Mouse (Mus musculus): ENCODE data around the gene Rpl18a.
"Not testable (repeated sequence)": the region's sequence is repeated elsewhere in the genome, so short reads cannot be mapped to it uniquely, and the experiment has no call there.

The Rpl18a gene

DNA sequence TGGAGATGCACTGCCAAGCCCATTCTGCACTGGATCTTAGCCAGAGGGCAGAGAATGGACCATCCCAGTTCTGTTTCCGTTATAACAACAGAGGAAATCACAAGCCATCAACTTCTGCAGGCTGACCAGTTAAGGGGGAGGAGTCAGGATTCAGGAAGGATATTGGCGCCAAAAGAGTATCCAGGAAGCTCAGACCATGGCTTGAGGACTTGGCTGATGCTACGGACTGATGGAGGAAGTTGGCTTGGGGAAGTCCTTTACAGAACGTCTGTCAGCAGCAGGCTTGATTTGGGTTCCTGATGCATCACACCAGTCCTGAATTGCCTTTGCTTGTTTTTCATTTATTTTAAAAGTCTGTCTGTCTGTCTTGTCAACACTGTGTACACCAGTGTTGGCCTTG lies 7.3 kb upstream of the Rpl18a start:
- intact Hi-C loops (cut with DNase I) = loop anchor here (10.0 kb wide), 1 partner anchor 300 kb away; no protein-coding TSS in a partner anchor

DNA sequence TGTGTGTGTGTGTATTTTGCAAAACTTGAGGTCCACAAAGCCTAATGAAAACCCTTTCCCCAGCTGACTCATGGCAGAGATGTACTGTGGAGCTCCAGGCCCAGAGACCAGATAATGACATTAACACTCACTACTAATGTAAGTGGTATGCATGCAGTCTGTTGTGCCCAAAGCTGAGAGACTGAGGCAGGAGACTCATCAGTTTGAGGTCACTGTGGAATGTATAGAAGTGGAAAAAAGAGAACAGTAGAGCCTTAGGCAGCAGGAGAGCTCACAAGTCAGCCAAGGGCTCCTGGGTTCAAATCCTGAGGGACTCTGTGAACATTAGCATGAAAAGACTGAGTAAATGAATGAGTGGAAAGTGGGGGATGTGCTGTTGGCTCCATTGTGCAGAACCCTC lies 6.4 kb upstream of the Rpl18a start:
- intact Hi-C loops (cut with DNase I) = loop anchor here (10.0 kb wide), 1 partner anchor 301 kb away; no protein-coding TSS in a partner anchor

DNA sequence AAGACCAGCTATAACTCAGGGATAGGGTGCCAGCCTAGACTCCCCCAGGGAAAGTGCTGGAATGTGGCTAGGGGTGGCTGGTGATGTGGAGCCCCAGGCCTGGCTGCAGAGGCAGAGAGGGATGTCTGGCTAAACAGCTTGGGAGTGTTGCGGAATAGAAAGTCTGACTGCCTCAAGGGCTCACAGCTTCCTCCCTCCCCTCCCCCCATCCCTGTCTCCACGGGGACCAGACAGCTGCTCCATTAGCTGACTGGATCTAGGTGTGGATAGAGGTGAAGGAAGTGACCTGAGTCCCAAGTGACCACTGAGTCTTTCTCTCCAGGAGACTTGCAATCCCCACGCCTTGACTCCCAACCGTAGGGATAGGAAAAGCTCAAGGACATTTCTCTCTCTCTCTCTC lies 5.9 kb upstream of the Rpl18a start:
- intact Hi-C loops (cut with DNase I) = loop anchor here (10.0 kb wide), 1 partner anchor 302 kb away; no protein-coding TSS in a partner anchor

DNA sequence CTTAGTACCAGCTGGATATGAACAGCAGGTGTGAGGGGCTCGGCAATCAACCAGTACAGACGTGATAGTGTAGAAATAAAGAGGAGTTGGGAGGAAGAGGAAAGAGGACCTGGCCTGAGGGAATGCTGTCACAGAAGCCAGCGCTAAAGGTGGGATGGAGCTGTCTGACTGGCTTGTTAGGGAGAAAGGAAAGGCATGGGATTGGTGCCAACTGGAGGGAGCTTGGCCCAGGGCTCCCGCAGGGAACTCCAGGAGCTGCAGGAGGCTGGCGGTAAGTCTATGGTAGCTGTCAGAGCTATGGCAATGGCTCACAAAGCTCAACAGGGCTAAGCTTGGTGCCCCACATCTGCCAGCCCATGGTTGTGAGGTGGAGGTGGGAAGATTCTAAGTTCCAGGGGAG lies 5.0 kb upstream of the Rpl18a start:
- intact Hi-C loops (cut with DNase I) = loop anchor here (10.0 kb wide), 1 partner anchor 303 kb away; no protein-coding TSS in a partner anchor

DNA sequence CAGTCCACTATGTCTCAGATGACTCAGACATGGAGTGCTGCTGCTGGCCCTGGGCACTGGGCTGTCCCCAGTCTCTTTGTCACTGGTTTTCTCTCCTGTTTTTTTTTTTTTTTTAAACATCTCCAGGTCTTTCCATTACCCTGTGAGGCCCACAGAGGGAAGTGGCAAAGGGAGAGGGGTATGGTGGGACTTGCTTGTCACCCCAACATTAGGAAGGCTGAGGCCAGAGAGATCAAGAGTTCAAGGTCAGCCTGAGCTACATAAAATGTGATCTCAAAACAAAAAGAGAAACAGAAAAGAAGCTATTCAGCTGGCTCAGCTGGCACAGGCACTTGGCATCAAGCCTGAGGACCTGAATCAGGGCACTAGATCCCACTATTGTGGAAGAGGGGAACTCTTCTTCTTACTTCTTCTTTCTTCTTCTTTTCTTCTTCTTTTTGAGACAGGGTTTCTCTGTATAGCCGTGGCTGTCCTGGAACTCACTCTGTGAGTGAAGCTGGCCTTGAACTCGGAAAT lies 3.7 kb upstream of the Rpl18a start:
- intact Hi-C loops (cut with DNase I) = loop anchor here (10.0 kb wide), 1 partner anchor 304 kb away; no protein-coding TSS in a partner anchor

DNA sequence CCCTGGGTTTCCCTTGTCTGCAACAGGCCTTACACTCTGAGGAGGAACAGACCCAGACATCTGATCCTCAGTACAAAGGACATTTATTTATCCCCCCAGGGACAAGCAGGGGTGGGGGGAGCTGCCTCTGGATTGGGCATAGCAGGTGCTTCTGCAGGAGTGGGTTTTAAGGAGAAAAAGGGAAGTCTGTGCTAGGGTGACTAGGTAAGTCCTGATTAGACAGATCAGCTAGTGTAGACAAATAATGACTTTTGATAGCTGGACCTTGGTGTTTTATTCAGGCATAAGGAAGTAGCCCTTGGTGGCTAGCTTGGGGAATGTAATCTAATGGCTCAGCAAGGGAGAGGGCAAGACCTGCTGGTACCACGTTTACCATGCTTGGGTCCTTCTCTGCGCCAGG lies 2.0 kb upstream of the Rpl18a start:
- intact Hi-C loops (cut with DNase I) = no loop called here

DNA sequence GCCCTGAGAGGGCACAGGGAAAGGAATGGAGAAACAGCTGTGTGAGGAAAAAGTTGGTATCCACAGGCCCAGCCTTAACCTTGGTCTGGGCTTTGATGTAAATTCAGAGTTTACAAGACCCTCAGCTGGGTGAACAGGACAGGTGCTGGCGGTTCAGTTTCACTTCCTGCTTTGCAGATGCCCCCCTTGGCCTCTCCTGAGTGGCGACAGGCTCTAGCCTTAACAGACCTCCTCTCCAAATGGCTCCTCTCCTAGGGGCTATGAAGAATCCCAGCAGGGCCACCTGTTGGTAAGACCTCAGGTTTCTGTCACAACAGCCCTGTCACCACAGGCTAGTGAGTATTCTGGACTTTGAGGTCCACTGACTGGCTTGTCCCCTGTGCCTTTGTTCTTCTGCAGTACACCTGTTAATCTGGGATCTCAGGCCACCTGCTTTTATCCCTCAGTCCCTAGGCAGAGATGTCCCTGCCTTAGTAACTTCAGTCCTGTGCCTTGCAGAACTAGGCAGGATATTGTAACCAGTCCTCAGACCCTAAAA lies 1.5 kb upstream of the Rpl18a start:
- intact Hi-C loops (cut with DNase I) = no loop called here

DNA sequence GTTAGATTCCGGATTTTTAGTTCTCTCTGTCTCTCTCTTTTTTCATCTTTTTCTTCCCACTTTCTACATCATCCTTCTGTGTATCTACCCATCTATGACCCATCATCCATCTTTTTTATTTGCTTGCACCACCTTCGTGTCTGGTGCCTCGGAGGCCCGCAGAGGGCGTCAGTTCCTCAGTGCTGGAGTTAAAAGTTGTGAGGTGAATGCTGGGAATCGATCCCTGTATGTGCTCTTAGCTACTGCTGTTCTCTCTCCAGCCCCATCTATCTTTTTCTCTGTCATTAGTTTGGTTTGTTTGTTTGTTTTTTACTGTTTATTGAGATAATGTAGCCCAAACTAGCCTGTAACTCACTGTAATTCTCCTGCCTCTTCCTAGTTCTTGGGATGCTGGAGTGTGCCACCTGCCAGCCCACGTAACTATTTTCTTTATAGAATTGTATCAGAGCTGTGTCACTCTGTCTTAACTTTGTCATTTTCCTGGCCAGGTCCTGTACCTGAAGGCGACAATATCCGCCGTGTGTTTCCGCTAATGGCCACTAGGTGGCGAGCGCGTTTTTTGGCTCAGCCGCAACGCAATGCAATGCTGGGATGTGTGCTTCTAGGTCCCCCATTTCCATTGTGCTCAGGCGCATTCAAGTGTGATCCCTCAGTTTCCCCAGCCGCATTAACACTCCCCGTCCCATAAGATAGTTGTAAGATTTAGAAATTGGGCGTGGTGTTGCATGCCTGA lies 635 bp upstream of the Rpl18a start:
- intact Hi-C loops (cut with DNase I) = no loop called here

DNA sequence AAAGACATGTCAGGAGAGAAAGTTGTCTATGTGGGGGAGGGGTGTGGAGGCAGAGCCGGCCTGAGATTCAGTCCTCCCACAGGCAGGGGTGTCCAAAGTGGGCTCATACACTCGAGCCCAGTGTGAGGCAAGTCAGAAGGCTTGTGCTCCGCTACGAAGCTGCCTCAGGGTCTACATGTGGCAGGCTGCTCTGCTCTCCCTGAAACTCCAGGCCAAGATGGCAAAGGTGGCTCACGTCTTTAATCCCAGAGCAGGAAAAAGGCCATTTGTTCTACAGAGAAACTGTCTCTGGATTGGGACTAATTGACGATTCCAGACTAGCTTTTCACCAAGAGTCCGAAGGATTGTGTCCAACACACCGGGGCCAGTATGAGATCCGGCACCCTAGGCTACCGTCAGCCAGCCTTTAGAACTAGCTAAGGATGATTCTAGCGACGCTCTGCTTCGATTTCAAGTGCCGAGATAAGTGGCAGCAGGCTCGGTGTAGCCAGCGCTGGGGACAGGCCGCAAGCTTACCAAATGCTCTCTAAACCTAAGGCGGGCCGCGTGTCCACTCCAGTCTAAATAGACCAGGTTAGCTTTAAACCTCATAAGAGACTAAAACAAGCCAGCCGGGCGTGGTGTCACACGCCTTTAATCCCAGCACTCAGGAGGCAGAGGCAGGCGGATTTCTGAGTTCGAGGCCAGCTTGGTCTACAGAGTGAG lies 744 bp downstream of the Rpl18a start:
- intact Hi-C loops (cut with DNase I) = no loop called here

DNA sequence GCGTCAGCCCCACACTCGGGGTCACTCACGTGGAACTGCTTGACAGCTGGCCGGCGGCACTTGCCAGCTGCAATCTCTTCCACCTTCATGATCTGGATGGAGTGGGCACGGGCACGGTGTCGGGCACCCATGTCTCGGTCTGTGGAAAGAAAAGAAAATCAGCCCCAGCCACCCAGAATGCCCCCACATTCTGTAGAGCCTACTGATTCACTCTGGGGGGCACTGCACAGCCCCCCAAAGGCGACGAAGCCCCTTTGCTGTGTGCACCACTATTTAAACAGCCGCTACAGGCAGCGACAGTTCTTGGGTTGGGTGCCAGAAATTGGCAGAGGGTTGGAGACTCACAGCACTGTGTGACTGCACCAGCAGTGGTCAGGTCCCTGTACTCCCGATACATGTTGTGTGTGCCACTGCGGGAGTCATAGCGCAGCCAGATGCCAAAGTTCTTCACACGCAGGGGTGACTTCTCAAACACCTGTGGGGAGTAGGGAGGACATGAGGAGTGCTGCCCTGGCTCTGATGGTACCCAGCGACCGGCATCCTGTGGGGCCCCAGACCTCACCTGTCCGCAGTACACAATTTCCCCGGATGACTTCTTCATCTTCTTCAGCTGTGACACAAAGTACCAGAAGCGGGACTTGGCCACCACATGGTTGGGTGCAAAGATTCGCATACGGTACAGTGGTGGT lies 1.5 kb downstream of the Rpl18a start:
- intact Hi-C loops (cut with DNase I) = not testable (repeated sequence)

DNA sequence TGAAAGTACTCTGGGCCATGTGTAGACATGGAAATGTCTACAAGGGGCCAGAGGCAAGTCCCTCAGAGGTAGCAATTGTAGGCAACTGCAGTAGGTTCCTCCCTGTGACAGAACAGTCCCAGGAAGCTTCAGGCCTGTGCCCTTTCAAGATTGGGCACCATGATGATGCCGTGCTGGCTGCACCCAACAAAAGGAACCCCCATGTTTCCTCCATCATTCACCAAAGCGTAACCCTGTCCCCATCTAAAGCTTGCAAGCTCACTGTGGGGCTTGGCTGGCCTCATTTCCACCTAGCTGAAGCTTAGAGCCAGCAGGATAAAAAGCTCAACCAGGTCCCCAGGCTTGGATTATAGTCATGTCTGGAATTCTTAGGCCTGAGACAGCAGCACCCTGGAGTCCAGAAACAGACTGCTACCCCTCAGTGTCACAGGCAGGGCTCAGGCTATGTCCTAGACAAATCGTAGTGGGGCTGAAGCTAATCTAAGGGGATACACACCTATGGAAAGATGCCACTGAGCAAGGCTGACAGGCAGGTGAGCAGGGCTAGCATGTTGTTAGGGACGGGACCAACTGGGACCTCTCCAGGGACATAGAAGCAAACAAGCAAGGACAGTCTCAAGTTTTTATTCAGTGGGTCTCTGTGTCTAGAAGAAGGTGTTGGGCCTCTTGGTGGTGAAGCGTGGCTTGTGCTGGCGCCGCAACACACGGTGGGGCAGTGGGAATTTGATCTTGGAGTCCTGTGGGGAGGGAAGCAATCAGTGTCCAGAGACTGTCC lies 2.3 kb downstream of the Rpl18a start:
- intact Hi-C loops (cut with DNase I) = no loop called here

DNA sequence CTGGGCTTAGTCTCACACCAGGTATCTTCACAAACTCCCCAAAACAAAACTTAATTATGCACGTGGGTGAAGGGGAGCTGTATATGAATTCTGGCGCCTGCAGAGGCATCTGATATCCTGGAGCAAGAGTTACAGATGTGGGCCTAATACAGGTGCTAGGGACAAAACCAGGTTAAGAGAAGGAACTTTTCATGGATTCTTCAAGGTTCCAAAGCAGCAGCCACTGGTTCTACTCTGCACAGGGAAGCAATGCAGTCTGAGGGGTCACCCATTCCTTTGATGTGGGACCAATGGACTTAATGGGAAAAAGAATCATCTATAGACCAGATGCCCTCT lies 2.9 kb downstream of the Rpl18a start:
- intact Hi-C loops (cut with DNase I) = no loop called here

DNA sequence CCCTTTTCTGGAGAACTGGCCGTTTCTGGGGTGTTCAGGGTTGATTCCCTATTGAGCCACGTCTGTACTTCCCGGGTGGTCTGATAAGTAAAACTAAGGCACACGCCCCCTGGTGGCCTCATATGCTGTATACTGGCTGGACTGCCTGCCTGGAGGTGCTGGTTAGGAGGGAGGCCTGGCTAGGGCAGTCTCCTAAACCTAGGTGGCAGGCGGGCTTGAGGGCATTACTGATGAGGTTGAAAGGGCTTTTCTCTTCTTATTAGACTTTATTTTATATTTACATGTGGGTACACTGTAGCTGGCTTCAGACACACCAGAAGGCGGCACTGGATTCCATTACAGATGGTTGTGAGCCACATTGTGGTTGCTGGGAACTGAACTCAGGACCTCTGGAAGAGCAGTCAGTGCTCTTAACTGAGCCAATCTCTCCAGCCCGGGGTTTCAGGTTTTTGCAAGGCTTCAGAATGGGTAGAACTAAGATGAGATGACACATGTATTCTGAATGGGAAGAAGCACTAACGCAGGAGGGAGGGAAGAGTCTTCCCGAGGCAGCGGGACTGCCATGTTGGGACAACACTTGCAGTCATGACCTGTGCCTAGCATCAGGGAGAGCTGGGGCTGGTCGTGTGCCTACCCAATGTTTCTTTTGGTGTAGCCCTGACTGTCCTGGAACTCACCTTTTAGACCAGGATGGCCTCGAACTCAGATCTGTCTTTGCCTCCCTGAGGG lies 3.4 kb downstream of the Rpl18a start:
- intact Hi-C loops (cut with DNase I) = loop anchor here (2.0 kb wide), 1 partner anchor 19 kb away; no protein-coding TSS in a partner anchor

DNA sequence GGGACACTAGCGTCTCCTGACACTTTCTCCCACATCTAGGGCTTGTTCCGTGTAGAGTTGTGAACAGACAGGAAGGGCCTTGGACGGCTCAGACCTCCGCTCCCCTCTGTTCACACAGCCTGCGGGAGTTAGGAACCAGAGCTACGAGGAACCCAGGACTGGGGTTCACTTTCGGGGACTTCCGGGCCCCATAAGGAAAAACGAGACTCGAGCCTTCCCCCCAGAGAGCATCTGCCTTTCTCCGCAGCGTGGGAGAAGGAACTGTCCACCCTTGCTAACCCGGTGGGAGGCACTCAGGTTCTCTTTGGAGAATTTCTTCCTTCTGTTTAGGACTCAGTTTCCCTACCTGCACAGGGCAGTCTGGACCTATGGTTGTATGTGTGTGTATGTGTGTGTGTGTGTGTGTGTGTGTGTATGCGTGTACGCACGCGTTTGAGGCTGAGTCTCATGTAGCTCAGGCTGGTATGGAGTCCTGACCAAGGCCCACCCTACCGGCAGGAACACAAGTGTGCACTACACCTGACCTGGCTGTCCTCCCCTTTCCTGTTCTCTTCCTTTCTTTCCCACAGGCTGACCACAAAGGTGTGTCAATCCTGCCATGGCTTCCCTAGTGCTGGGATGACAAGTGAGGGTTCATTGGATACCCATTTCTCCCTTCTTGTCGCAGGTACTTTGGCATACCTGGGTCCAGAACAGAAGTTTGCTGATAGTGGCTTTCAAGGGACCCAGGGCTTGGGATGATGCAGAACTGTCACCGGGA lies 4.1 kb downstream of the Rpl18a start:
- intact Hi-C loops (cut with DNase I) = loop anchor here (2.0 kb wide), 1 partner anchor 18 kb away; no protein-coding TSS in a partner anchor

DNA sequence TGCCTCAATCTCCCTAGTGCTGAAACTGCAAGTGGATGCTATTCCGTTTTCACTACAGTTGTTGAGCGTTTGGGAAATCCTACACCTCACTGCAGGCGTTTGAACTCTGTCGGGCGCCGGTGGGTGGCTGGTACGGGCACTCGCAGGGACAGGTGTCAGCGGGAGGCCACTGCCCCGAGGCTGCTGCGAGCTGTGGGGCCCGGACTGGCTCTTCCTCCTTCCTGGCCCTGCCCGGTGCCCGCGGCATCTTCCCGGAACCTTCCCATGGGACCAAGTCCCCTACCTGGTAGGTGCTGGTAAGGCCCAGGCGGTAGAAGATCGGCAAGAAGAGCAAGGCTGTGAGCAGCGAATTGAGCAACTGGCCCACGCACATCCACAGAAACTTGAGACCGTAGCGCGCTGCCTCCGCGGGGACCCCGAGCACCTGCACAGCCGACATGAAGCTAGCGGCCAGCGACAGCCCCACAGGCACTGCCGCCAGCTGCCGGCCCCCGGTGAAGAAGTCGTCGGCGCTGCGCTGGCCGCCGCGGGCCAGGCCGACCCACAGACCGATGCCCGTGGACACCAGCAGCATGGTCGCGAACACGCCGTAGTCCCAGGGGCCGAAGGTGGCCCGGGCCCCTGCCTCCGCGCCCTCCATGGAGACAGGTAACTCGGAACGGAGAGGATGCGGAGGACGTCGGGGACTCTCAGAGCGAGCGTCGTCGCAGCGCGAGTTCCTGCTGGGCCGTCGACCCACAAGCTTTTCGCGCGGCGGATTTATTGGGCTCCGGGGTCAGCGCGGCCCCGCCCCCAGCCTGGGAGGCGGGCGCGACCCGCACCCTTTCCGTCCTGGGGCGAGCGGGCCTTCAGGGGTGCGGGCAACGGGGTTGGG lies 5.0 kb downstream of the Rpl18a start, which contains the start of gene Slc5a5:
TSS of gene Slc5a5 (minus strand) at position 736 of the 874 bp plus-strand sequence.
- intact Hi-C loops (cut with DNase I) = loop anchor here (2.0 kb wide), 1 partner anchor 17 kb away; no protein-coding TSS in a partner anchor

DNA sequence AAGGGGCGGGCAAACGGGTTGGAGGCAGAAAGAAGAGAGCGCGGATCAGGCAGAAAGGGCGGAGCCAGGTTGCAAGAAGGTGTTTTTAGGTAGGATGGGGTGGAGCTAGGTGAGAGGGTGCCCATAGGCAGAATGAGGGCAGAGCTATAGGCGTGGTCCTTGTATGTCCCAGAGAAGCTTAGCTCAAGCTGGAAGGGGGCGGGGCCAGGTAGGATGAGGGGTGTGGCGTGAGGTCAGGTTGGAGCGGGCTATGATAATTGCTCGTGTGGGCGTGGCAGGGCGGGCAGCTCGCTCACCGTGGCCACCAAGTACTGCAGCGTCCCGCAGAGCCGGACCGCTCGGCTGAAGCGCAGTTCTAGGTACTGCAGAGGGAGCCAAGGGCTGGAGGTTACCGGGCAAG lies 5.9 kb downstream of the Rpl18a start:
- intact Hi-C loops (cut with DNase I) = no loop called here

DNA sequence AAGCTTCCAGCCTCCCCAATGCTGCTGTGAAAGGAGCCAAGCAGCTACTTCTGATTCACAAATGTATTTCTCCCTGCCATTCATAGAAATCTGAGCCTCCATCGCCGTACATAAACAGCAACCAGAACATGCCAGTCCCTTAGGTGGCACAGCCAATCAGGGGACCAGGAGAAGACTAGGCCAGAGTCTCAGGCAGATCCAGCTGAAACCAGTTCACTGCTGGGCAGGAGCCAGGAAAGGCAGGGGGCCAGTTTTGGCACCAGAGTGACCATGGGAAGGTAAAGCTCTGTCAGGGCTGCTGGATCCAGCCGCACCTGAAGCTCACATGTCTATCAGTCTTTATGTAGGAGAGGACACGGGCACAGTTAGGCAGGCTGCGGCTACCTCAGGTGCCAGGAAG lies 6.6 kb downstream of the Rpl18a start:
- intact Hi-C loops (cut with DNase I) = no loop called here

DNA sequence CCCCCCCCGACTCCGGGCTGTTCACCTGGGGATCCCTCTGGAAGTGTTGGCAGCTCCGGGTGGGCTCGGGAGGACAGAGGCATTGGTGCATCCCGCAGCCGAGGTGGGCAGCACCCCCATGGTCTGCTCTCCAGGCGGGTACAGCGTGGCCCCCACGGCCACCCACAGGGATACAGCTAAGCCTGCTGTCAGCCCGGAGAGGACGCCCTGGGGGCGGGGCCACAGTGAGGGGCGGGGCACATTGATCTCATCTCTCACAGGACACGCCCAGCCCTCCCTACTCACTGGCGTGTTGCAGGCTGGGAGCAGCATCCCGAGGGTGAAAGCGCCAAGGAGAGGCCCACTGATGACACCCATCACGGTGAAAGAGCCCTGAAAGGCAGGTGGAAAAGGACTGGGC lies 9.5 kb downstream of the Rpl18a start:
- intact Hi-C loops (cut with DNase I) = no loop called here
